Mouse (Mus musculus): ENCODE measurements around the gene D130043K22Rik.
"Not testable (repeated sequence)": the region's sequence is repeated elsewhere in the genome, so short reads cannot be mapped to it uniquely, and the experiment has no call there.

The D130043K22Rik gene

GRCm38 (mm10) chr13:24832131-24832810, 12.7 kb upstream of the D130043K22Rik start:
- no peak for DNase-seq

- no peak for DNase-seq
Observed at GRCm38 (mm10) chr13:24832811-24833155, 12.2 kb upstream of the D130043K22Rik start.

GRCm38 (mm10) chr13:24837765-24838164, 7.2 kb upstream of the D130043K22Rik start:
- DNase-seq: not testable (repeated sequence)

- DNase-seq: no peak
Observed at GRCm38 (mm10) chr13:24839831-24840230, 5.1 kb upstream of the D130043K22Rik start.

GRCm38 (mm10) chr13:24841702-24842101, 3.2 kb upstream of the D130043K22Rik start:
- DNase-seq: no peak

GRCm38 (mm10) chr13:24849318-24849717, 4.4 kb downstream of the D130043K22Rik start:
- no peak for DNase-seq

- no peak for DNase-seq
Observed at GRCm38 (mm10) chr13:24851989-24852388, 7.1 kb downstream of the D130043K22Rik start.

- no peak for DNase-seq
Observed at GRCm38 (mm10) chr13:24852570-24852969, 7.6 kb downstream of the D130043K22Rik start.

GRCm38 (mm10) chr13:24859115-24859514, 14.2 kb downstream of the D130043K22Rik start:
- DNase-seq: no peak

- no peak for DNase-seq
Observed at GRCm38 (mm10) chr13:24861084-24861483, 16.1 kb downstream of the D130043K22Rik start.

- no peak for DNase-seq
Observed at GRCm38 (mm10) chr13:24862021-24862420, 17.1 kb downstream of the D130043K22Rik start.

- peak; percentile 48 for DNase-seq
Observed at GRCm38 (mm10) chr13:24862520-24862919, 17.6 kb downstream of the D130043K22Rik start.

GRCm38 (mm10) chr13:24866430-24867402, 21.8 kb downstream of the D130043K22Rik start:
- no peak for DNase-seq

- DNase-seq: no peak
Observed at GRCm38 (mm10) chr13:24867789-24868188, 22.9 kb downstream of the D130043K22Rik start.

GRCm38 (mm10) chr13:24868233-24868632, 23.3 kb downstream of the D130043K22Rik start:
- no peak for DNase-seq

- DNase-seq: no peak
Observed at GRCm38 (mm10) chr13:24879359-24880040, 34.6 kb downstream of the D130043K22Rik start.

- DNase-seq: no peak
Observed at GRCm38 (mm10) chr13:24880208-24880607, 35.3 kb downstream of the D130043K22Rik start.

- DNase-seq: no peak
Observed at GRCm38 (mm10) chr13:24880704-24881103, 35.8 kb downstream of the D130043K22Rik start.

- no peak for DNase-seq
Observed at GRCm38 (mm10) chr13:24882411-24882810, 37.5 kb downstream of the D130043K22Rik start.

- no peak for DNase-seq
Observed at GRCm38 (mm10) chr13:24889554-24889953, 44.6 kb downstream of the D130043K22Rik start.

- DNase-seq: no peak
Observed at GRCm38 (mm10) chr13:24892516-24892915, 47.6 kb downstream of the D130043K22Rik start.

- no peak for DNase-seq
Observed at GRCm38 (mm10) chr13:24893880-24894279, 48.9 kb downstream of the D130043K22Rik start.

- DNase-seq: no peak
Observed at GRCm38 (mm10) chr13:24901916-24902315, 57.0 kb downstream of the D130043K22Rik start.
